Mouse (Mus musculus) NIH3T3 (cell line): ENCODE measurements around the gene Macrod1.

Experiments
- DNase-seq: peaks from one replicate; pipeline ENCODE4 v3.0.0-alpha.2; 2012; ENCODE audit warnings: low read depth

The Macrod1 gene

GRCm38 (mm10) chr19:7200427-7200826, 143.8 kb downstream of the Macrod1 start:
- no peak for DNase-seq

GRCm38 (mm10) chr19:7204898-7205297, 148.3 kb downstream of the Macrod1 start:
- peak; percentile 46 for DNase-seq

- peak; percentile 50 for DNase-seq
Observed at GRCm38 (mm10) chr19:7205326-7205725, 148.7 kb downstream of the Macrod1 start.

- peak; percentile 97 for DNase-seq
Observed at GRCm38 (mm10) chr19:7205753-7206736, 149.4 kb downstream of the Macrod1 start, which contains the start of gene Otub1. Gene Otub1, minus strand, starts transcription at chr19:7206316.

DNA sequence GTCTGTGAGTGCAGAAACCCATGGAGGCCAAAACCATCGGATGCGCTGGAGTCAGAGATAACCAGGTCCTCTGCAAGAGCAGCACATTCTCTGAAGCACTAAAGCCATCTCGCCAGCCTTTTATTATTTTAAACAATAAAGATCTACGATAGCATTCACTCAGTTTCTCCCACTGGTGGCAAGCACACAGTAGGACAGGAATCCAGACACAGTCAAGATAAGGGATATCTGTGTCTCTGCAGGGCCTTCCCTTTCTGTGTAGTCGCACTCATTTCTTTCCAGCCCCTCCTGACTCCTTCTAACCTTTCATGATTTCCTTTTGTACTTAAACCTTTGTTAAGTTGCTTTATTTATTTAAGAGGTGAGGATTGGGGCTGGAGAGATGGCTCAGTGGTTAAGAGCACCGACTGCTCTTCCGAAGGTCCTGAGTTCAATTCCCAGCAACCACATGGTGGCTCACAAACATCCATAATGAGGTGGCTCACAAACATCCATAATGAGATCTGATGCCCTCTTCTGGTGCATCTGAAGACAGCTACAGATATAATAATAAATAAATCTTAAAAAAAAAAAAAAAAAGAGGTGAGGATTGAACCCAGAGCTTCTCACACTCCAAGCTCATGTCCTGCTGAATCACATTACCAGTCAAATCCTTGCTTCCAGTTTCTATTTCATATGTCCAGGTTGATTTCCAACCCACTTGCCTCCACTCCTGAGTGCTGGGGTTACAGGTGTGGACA, 153.5 kb downstream of the Macrod1 start:
- no peak for DNase-seq

GRCm38 (mm10) chr19:7212216-7212615, 155.6 kb downstream of the Macrod1 start:
- no peak for DNase-seq

- peak; percentile 64 for DNase-seq
Observed at GRCm38 (mm10) chr19:7213010-7213409, 156.4 kb downstream of the Macrod1 start.

GRCm38 (mm10) chr19:7214484-7214883, 157.9 kb downstream of the Macrod1 start:
- no peak for DNase-seq

GRCm38 (mm10) chr19:7217162-7217925, 160.7 kb downstream of the Macrod1 start, which contains the start of gene Cox8a:
Gene Cox8a, minus strand, starts transcription at chr19:7217616.
- peak; percentile 99 for DNase-seq

GRCm38 (mm10) chr19:7217926-7218267, 161.3 kb downstream of the Macrod1 start:
- no peak for DNase-seq

DNA sequence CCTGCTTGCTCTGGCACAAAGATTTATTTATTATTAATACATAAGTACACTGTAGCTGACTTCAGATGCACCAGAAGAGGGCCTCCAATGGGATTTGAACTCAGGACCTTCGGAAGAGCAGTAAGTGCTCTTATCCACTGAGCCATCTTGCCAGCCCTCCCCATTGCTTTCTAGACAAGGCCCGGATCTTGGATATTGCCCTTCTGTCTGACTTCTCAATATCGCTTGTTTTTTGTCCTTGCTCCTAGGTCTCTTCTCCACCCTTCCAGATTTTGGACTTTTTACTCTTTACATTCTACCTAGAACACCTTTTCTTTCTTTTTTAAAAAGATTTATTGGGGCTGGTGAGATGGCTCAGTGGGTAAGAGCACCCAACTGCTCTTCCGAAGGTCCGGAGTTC, 162.1 kb downstream of the Macrod1 start:
- no peak for DNase-seq

DNA sequence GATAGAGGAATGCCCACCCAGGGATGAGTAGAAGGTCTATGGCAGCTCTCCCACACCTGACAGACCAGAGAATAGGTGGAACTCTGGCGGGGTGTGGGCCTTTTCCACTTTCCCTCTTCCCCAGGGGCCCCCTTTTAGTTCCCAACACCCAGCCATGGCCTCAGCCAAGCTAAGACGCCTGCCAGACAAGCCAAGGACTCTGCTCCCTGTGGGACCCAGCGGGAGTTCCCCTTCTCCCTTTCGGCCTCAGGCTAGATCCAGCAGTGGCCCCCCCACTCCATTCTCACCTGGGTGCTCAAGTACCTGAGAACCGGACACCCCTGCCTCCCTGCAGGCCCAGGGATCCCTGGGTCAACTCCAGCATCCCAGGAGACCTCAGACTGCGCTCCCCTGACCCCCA, 165.6 kb downstream of the Macrod1 start:
- no peak for DNase-seq

- DNase-seq: no peak
Observed at GRCm38 (mm10) chr19:7223488-7223887, 166.9 kb downstream of the Macrod1 start.

- no peak for DNase-seq
Observed at GRCm38 (mm10) chr19:7224253-7224652, 167.6 kb downstream of the Macrod1 start.

DNA sequence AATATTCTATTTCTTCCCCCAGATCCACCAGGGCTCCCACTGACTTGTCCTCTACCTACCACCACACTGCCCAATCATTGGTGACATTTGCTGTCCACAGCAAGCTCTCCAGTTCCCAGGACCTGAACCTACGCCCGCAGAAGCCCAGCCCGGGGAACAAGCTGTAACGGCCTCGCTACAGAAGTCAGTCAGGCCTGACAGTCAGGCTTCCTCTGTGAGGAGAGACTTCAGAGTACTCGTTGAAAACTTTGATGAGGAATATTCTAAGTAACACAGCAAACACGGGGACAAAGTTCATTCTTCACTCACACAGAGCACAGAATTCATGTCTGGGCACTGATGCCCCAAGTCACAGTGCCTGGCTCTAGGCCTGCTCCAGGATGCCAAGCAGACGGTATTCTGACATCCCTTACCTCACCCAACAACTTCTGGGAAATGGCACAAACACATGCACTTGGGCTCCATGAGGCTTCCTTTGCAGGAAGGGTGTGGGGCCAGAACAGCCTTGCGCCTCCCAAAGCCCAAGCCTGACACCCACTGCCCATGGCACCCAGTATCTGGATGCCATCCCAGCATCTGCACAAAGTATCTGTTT, 168.6 kb downstream of the Macrod1 start:
- DNase-seq: no peak

DNA sequence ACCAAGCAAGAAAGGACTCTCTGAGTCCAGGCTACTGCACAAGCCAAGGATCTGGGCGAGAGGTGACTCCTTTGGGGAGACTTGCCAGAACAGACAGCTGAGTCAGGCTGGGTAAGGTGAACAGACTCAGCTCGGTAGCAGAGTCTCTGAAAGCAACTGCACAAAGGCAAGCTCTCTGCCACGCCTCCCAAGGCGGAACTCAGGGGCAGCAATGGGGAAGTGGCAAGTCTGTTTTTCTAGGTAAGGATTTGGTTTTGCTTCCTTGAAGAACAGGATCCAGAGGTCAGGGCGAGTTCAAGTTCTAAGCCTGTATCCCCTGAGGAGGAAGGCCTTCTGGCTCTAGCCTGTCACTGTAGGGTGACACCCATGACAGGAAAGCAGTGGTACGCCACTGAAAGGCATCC, 169.9 kb downstream of the Macrod1 start:
- no peak for DNase-seq

DNA sequence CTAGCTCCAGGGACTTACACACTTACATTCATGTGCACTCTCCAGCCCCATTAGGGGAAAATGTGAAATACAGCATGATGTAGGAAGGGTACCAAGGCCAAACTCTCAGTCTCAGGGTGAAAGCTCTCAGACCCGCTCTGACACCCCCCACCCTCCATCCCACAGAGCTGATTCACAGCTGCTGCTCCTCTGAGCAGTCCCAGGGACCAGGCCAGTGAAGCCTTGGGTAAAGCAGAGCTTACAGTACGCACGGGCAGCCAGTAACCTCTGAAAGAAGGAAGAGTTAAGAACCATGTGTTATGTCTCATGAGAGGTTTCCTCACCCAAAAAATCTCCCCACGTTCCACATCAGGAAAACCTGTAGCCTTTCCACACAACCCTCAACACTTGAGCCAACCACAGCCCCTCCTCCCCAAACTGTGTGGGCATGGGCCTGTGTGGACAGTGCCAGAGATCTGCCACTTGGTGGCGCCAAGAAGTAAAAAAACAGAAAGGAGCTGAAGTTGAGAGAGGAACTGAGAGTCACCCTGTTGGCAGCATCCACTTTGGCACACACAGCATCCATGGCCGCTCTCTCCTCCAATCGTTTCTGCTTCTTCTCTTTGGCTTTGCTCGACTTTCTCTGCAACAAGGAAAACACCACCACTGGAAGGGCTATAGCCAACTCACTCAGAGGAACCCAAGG, 178.1 kb downstream of the Macrod1 start:
- DNase-seq: peak; percentile 92

DNA sequence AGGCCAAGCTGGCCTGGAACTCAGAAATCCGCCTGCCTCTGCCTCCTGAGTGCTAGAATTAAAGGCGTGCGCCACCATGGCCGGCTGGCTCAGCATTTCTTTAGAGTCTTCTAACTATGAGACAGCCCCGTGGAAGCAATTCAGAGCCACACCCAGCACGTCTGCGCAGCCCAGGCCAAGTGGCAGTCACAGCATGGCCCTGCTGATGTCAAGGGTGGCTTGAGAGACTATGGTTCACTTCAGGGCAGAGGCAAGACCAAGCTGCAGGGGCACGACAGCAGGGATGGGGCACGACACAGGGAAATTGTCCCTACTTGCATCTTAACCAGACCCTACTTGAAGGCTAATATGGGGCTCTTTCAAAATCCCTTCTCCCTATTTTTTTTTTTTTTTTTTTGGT, 178.9 kb downstream of the Macrod1 start:
- DNase-seq: no peak

GRCm38 (mm10) chr19:7236011-7236410, 179.4 kb downstream of the Macrod1 start:
- no peak for DNase-seq

- DNase-seq: no peak
Observed at GRCm38 (mm10) chr19:7236742-7237141, 180.1 kb downstream of the Macrod1 start.

- DNase-seq: no peak
Observed at GRCm38 (mm10) chr19:7239574-7239973, 183.0 kb downstream of the Macrod1 start.
